Mouse (Mus musculus): ENCODE results near the gene Aym1. TPM values are rescaled to one million over a fixed set of nuclear protein-coding genes. Genes with fewer than 3 reads are reported as not detected.

Gene Aym1
- polyA plus RNA-seq, 2 experiments = not detected

DNA sequence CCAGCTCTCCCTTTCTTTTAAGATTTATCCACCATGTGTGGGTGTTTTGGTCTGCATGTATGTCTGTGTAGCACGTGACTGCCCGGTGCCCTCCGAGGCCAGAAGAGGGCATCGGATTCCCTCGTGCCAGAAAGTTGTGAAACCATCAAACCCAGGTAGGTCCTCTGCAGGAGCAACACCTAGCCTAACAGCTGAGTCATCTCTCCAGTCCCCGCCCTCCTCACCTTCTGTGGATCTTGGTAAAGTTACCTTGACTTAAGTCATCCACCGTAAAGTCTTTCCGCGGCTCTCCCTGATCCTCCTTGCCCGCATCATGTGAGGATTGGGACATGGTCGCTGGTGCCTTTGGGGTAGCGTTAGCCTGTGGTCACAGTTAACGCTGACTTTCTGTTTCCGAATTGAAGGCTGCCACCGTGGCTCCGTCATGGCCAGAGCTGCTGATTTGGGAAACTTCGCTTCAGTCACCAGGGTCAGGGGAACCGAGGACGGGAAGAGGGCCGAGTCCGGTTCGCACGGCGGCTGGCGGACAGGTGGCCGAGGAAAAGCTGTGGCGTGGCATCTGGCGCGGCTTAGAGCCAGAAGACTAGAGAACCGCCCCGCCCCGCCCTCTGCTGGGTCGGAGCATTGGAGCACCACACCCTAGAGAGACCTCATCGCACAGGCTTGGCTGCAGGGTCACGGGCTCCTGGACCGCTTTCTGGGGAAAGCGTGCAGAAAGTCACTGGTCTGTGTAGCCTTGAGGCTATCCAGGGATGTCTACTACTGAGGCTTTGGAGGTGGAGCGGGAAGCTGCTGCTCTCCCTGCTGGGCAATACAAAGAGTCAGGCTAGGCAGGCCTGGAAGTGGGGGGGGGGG lies 33.1 kb upstream of the Aym1 start:
- no peaks in the 10 kb centered on the region for H3K36me3 ChIP-seq (replicated peaks; ENCODE audit: control insufficient read depth, insufficient read depth, low read depth)
- ATAC-seq (ENCODE audit: insufficient read depth) = no peak
- no peak for DNase-seq (ENCODE audit: low read depth in 3 of 3, low spot score in 3 of 3)
- H3K9ac ChIP-seq (replicated peaks) = no peak overlapping the region
- H3K27me3 ChIP-seq (ENCODE audit: control insufficient read depth, insufficient read depth, low read length) = peaks cover 4% of the 10 kb centered on the region; the same call in 1 of the 2 replicates
- H3K4me3 ChIP-seq (ENCODE audit: insufficient read depth in 1 of 2, low read depth in 2 of 2, low read length in 2 of 2) = no peak overlapping the region
- H3K4me2 ChIP-seq (ENCODE audit: low read depth) = peak overlapping the region; percentile 6; the same call in 1 of the 2 replicates
- no peak for TF ChIP-seq CTCF (IDR thresholded peaks at IDR 0.05; ENCODE audit: low read depth)
- TF ChIP-seq EP300 (IDR thresholded peaks at IDR 0.05; ENCODE audit: low read depth) = no peak
- H3K27ac ChIP-seq = no peak overlapping the region
- no peaks in the 10 kb centered on the region for H3K9me3 ChIP-seq (ENCODE audit: control insufficient read depth, low read length)
- H3K4me1 ChIP-seq (replicated peaks; ENCODE audit: control insufficient read depth in 2 of 2, insufficient read depth in 2 of 2, low read length in 1 of 2) = no peaks in the 10 kb centered on the region
- WGBS (ENCODE audit: insufficient replicate concordance) = 6% methylated on average over 38 of the region's 38 CpGs

DNA sequence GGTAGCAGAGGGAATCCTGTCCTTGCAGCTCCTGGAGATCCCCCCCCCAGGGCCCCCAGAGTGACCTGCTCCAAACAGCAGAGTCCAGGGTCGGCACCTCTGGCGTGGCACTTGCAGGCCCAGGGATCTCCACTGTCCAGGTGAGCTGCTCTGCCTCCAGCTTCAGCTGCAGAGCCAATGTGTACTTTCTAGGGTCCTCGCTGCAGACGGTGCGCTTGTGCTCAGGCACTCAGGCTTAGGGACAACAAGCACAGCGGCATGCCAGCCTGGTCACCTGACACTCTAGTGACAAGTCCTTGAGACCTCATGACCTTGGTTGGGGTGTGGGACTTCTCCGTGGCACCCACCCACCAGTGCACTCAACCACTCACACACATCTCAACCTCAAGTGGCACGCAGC lies 27.6 kb upstream of the Aym1 start:
- ATAC-seq (ENCODE audit: insufficient read depth) (no peak), DNase-seq (ENCODE audit: low read depth in 3 of 3, low spot score in 3 of 3) (no peak)
- TF ChIP-seq CTCF (IDR thresholded peaks at IDR 0.05; ENCODE audit: low read depth) = no peak
- no peak for TF ChIP-seq EP300 (IDR thresholded peaks at IDR 0.05; ENCODE audit: low read depth)
- H3K4me3 ChIP-seq (ENCODE audit: insufficient read depth in 1 of 2, low read depth in 2 of 2, low read length in 2 of 2) = no peak overlapping the region
- peaks cover 7% of the 10 kb centered on the region for H3K27me3 ChIP-seq (ENCODE audit: control insufficient read depth, insufficient read depth, low read length)
- no peaks in the 10 kb centered on the region for H3K9me3 ChIP-seq (ENCODE audit: control insufficient read depth, low read length)
- no peak overlapping the region for H3K4me2 ChIP-seq (ENCODE audit: low read depth)
- H3K4me1 ChIP-seq (replicated peaks; ENCODE audit: control insufficient read depth in 2 of 2, insufficient read depth in 2 of 2, low read length in 1 of 2) = no peaks in the 10 kb centered on the region
- no peak overlapping the region for H3K27ac ChIP-seq
- no peaks in the 10 kb centered on the region for H3K36me3 ChIP-seq (replicated peaks; ENCODE audit: control insufficient read depth, insufficient read depth, low read depth)
- 69% methylated on average over 8 of the region's 8 CpGs for WGBS (ENCODE audit: insufficient replicate concordance)
- no peak overlapping the region for H3K9ac ChIP-seq (replicated peaks)

DNA sequence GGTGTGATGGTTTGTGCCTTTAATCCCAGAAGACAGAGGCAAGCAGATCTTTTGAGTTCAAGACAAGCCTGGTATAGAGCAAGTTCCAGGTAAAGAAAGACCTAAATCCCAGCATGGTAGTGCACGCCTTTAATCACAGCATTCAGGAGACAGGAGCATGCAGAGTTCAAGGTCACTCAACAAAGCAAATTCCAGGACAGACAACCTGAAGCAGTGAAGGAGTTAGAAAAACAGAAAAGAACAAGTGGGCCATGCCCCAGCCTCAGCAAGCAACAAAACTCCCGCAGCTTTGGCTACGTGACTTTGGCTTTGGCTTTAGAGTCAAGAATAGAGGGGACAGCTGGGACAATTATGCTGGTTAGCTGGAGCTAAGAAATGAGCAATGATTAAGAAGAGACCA lies 26.9 kb upstream of the Aym1 start:
- DNase-seq (ENCODE audit: low read depth in 3 of 3, low spot score in 3 of 3) (no peak), ATAC-seq (ENCODE audit: insufficient read depth) (no peak)
- Histone ChIP-seq H3K9ac (replicated peaks) (no peak overlapping the region), H3K9me3 (ENCODE audit: control insufficient read depth, low read length) (no peaks in the 10 kb centered on the region), H3K27me3 (ENCODE audit: control insufficient read depth, insufficient read depth, low read length) (peaks cover 14% of the 10 kb centered on the region), H3K4me1 (replicated peaks; ENCODE audit: control insufficient read depth in 2 of 2, insufficient read depth in 2 of 2, low read length in 1 of 2) (no peaks in the 10 kb centered on the region), H3K4me2 (ENCODE audit: low read depth) (no peak overlapping the region), H3K27ac (no peak overlapping the region), H3K4me3 (ENCODE audit: insufficient read depth in 1 of 2, low read depth in 2 of 2, low read length in 2 of 2) (no peak overlapping the region), H3K36me3 (replicated peaks; ENCODE audit: control insufficient read depth, insufficient read depth, low read depth) (no peaks in the 10 kb centered on the region)
- TF ChIP-seq CTCF (IDR thresholded peaks at IDR 0.05; ENCODE audit: low read depth) (no peak), EP300 (IDR thresholded peaks at IDR 0.05; ENCODE audit: low read depth) (no peak)
- WGBS (ENCODE audit: insufficient replicate concordance) = 65% methylated on average over 3 of the region's 3 CpGs

DNA sequence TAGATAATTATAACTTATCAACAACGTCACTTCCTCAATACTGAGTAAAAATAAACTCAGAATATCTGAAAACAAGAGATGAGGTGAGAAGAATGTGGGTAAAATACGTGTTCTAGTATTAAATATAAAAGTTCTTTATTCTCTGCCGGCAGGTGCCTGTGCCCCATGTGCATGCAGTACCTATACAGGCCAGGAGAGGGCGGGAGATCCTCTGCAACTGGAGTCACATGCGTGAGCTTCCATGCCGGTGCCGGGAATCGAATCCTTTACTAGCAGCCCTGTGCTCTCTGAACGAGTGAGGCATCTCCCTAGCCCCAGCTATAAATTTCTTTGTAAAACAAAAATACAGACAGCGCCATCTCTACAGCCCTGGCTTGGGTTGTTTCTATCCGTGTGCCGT lies 24.9 kb upstream of the Aym1 start:
- ATAC-seq (ENCODE audit: insufficient read depth) (no peak), DNase-seq (ENCODE audit: low read depth in 3 of 3, low spot score in 3 of 3) (no peak)
- WGBS (ENCODE audit: insufficient replicate concordance) = 27% methylated on average over 12 of the region's 12 CpGs
- no peak overlapping the region for H3K4me3 ChIP-seq (ENCODE audit: insufficient read depth in 1 of 2, low read depth in 2 of 2, low read length in 2 of 2)
- H3K4me1 ChIP-seq (replicated peaks; ENCODE audit: control insufficient read depth in 2 of 2, insufficient read depth in 2 of 2, low read length in 1 of 2) = no peaks in the 10 kb centered on the region
- H3K27me3 ChIP-seq (ENCODE audit: control insufficient read depth, insufficient read depth, low read length) = peaks cover 27% of the 10 kb centered on the region
- no peak overlapping the region for H3K27ac ChIP-seq
- no peak overlapping the region for H3K4me2 ChIP-seq (ENCODE audit: low read depth)
- no peaks in the 10 kb centered on the region for H3K36me3 ChIP-seq (replicated peaks; ENCODE audit: control insufficient read depth, insufficient read depth, low read depth)
- no peaks in the 10 kb centered on the region for H3K9me3 ChIP-seq (ENCODE audit: control insufficient read depth, low read length)
- no peak overlapping the region for H3K9ac ChIP-seq (replicated peaks)
- TF ChIP-seq CTCF (IDR thresholded peaks at IDR 0.05; ENCODE audit: low read depth) (peak; percentile 73), EP300 (IDR thresholded peaks at IDR 0.05; ENCODE audit: low read depth) (no peak)

DNA sequence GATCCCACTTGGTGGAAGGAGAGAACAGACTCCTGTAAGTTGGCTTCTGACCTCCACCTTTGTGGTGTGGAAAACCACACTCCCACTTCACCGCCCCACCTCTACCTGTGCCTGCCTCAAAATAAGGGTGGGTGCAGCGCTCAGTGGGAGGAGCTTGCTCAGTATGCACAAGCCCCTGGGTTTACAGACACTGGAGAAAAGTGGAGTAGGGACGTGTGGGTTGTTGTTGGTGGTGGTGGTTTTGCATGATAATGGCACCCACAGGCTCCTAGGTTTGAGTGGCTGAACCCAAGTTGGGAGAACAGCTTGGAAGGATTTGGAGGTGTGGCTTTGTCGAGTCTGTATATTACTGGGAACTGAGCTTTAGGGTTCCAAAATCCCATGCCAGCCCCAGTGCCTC lies 24.2 kb upstream of the Aym1 start:
- Histone ChIP-seq H3K9ac (replicated peaks) (no peak overlapping the region), H3K27me3 (ENCODE audit: control insufficient read depth, insufficient read depth, low read length) (peaks cover 27% of the 10 kb centered on the region)
- ATAC-seq (ENCODE audit: insufficient read depth) = no peak

More for the DNA sequence above, 24.2 kb upstream of the Aym1 start:
- no peak overlapping the region for H3K4me3 ChIP-seq (ENCODE audit: insufficient read depth in 1 of 2, low read depth in 2 of 2, low read length in 2 of 2)
- H3K27ac ChIP-seq = no peak overlapping the region
- no peaks in the 10 kb centered on the region for H3K4me1 ChIP-seq (replicated peaks; ENCODE audit: control insufficient read depth in 2 of 2, insufficient read depth in 2 of 2, low read length in 1 of 2)
- no peaks in the 10 kb centered on the region for H3K36me3 ChIP-seq (replicated peaks; ENCODE audit: control insufficient read depth, insufficient read depth, low read depth)
- TF ChIP-seq EP300 (IDR thresholded peaks at IDR 0.05; ENCODE audit: low read depth) = no peak
- TF ChIP-seq CTCF (IDR thresholded peaks at IDR 0.05; ENCODE audit: low read depth) = no peak
- no peak overlapping the region for H3K4me2 ChIP-seq (ENCODE audit: low read depth)
- 40% methylated on average over 4 of the region's 4 CpGs for WGBS (ENCODE audit: insufficient replicate concordance)
- H3K9me3 ChIP-seq (ENCODE audit: control insufficient read depth, low read length) = no peaks in the 10 kb centered on the region
- no peak for DNase-seq (ENCODE audit: low read depth in 3 of 3, low spot score in 3 of 3)

All from liver, embryonic 14.5 days (tissue).